Mouse (Mus musculus) ES-E14 (cell line): ENCODE results near the gene Pet117.

Experiments
- CHD2 ChIP-seq: IDR thresholded peaks from 2 replicates; pipeline ENCODE4 v1.6.1; 2014; ENCODE audit warnings: mild to moderate bottlenecking, low read depth, low read length, inconsistent platforms
- HCFC1 ChIP-seq: IDR thresholded peaks from 2 replicates; pipeline ENCODE4 v1.6.1; 2012; ENCODE audit warnings: low read length, inconsistent platforms, borderline replicate concordance; ENCODE audit not compliant: insufficient read depth
- ZC3H11A ChIP-seq: IDR thresholded peaks from 2 replicates; pipeline ENCODE4 v1.6.1; 2012; ENCODE audit warnings: low read depth, mild to moderate bottlenecking, inconsistent platforms, low read length, borderline replicate concordance
- ZNF384 ChIP-seq: IDR thresholded peaks from 2 replicates; pipeline ENCODE4 v1.6.1; 2012; ENCODE audit warnings: low read depth, low read length, inconsistent platforms

GRCm38 (mm10) chr2:144409037-144409436 is 40.2 kb downstream of the Pet117 start:
- TF ChIP-seq ZC3H11A (no peak), HCFC1 (no peak), CHD2 (no peak), ZNF384 (no peak)
